Mouse (Mus musculus): ENCODE data around the gene Tex26. TPM values are rescaled to one million over a fixed set of nuclear protein-coding genes. Genes with fewer than 3 reads are reported as not detected.

The Tex26 gene
- polyA plus RNA-seq, 1 experiment from 2014 or later = 0.13 TPM

- WGBS (ENCODE audit: insufficient replicate concordance) = 65% methylated on average over 12 of the region's 12 CpGs
- Histone ChIP-seq H3K36me3 (no peaks in the 10 kb centered on the region), H3K27ac (no peak overlapping the region), H3K9me3 (replicated peaks) (no peaks in the 10 kb centered on the region), H3K27me3 (replicated peaks) (no peaks in the 10 kb centered on the region; the same call in 1 of the 2 replicates), H3K9ac (no peak overlapping the region), H3K4me1 (no peaks in the 10 kb centered on the region), H3K4me3 (no peak overlapping the region), H3K4me2 (no peak overlapping the region)
- no peak for ATAC-seq
Measured at GRCm38 (mm10) chr5:149496401-149497066, 57.1 kb downstream of the Tex26 start.

DNA sequence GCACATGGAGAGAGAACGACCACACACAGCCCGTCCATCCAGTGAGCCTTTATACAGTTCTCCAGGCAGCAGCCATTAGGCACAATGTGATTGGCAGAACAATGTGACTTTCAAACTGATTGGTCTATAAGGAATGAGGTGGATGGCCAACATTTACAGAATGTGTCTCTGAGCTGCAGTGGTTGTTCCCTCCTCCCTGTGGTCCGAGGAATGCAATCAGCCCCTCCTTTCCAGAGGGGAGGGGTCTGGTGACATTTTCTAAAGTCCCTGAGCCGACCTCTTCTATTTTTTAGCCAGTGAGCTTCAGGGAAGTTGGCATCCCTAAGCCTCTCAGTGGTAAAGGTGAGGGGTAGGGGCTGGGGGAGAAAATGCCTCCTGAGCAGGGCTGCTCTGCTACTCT, 60.5 kb downstream of the Tex26 start:
- 55% methylated on average over 4 of the region's 4 CpGs for WGBS (ENCODE audit: insufficient replicate concordance)
- no peak overlapping the region for H3K27ac ChIP-seq

GRCm38 (mm10) chr5:149503423-149504175, 64.1 kb downstream of the Tex26 start:
- no peak overlapping the region for H3K4me2 ChIP-seq
- H3K9me3 ChIP-seq (replicated peaks) = no peaks in the 10 kb centered on the region
- no peak overlapping the region for H3K9ac ChIP-seq
- 77% methylated on average over 23 of the region's 23 CpGs for WGBS (ENCODE audit: insufficient replicate concordance)
- H3K4me3 ChIP-seq = no peak overlapping the region
- ATAC-seq = no peak
- no peaks in the 10 kb centered on the region for H3K4me1 ChIP-seq
- H3K36me3 ChIP-seq = no peaks in the 10 kb centered on the region
- no peaks in the 10 kb centered on the region for H3K27me3 ChIP-seq (replicated peaks)
- H3K27ac ChIP-seq = no peak overlapping the region

More for the DNA sequence above, 60.5 kb downstream of the Tex26 start:
- no peaks in the 10 kb centered on the region for H3K4me1 ChIP-seq
- H3K9ac ChIP-seq = no peak overlapping the region
- H3K36me3 ChIP-seq = no peaks in the 10 kb centered on the region
- H3K27me3 ChIP-seq (replicated peaks) = no peaks in the 10 kb centered on the region; the same call in 1 of the 2 replicates
- H3K9me3 ChIP-seq (replicated peaks) = no peaks in the 10 kb centered on the region
- no peak for ATAC-seq
- H3K4me3 ChIP-seq = no peak overlapping the region
- H3K4me2 ChIP-seq = no peak overlapping the region

DNA sequence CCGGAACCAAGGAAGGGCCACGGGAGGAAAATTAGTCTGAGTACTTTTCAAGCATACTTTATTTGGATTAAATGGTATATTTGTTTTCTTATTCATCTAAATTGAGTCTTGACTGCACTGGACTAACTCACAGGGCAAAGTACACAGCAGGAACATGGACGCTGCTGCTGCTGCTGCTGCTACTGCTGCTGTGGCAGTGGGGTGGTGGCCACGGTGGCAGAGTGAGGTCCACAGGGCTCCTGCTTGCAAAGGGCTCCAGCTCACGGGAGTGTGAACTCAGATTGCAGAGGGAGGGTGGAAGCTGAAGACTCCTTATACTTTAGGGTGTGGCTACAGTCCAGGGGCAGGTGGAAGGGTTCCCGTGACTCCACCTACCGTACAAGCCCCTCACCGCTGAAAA, 65.5 kb downstream of the Tex26 start:
- no peak overlapping the region for H3K27ac ChIP-seq
- no peak overlapping the region for H3K4me2 ChIP-seq
- 70% methylated on average over 8 of the region's 8 CpGs for WGBS (ENCODE audit: insufficient replicate concordance)
- ATAC-seq = no peak
- no peak overlapping the region for H3K9ac ChIP-seq
- H3K4me3 ChIP-seq = no peak overlapping the region
- H3K27me3 ChIP-seq (replicated peaks) = no peaks in the 10 kb centered on the region
- no peaks in the 10 kb centered on the region for H3K4me1 ChIP-seq
- H3K36me3 ChIP-seq = no peaks in the 10 kb centered on the region
- H3K9me3 ChIP-seq (replicated peaks) = no peaks in the 10 kb centered on the region

DNA sequence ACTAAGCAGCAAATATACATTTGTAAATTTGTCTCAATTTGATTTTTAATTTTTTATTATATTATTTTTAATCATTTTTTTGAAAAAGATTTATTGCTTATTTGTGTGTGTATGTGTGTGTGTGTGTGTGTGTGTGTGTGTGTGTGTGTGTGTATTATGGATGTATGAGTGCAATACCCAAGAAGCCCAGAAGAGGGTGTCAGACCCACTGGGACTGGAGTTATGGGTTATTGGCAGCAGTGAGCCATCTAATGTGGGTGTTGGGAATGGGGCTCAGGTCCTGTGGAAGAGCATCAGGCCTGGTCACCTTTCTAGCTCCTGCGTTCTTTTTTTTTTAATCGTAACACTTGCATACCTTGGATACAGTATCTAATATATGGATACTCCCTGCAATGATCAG, 66.6 kb downstream of the Tex26 start:
- no peak overlapping the region for H3K27ac ChIP-seq
- H3K4me3 ChIP-seq = no peak overlapping the region
- no peaks in the 10 kb centered on the region for H3K4me1 ChIP-seq
- H3K4me2 ChIP-seq = no peak overlapping the region
- 92% methylated on average over 2 of the region's 2 CpGs for WGBS (ENCODE audit: insufficient replicate concordance)
- H3K27me3 ChIP-seq (replicated peaks) = no peaks in the 10 kb centered on the region
- no peak for ATAC-seq
- no peaks in the 10 kb centered on the region for H3K9me3 ChIP-seq (replicated peaks)
- no peaks in the 10 kb centered on the region for H3K36me3 ChIP-seq
- no peak overlapping the region for H3K9ac ChIP-seq

- Histone ChIP-seq H3K9ac (no peak overlapping the region), H3K9me3 (replicated peaks) (no peaks in the 10 kb centered on the region), H3K4me3 (no peak overlapping the region), H3K4me1 (no peaks in the 10 kb centered on the region), H3K27me3 (replicated peaks) (no peaks in the 10 kb centered on the region), H3K4me2 (no peak overlapping the region), H3K27ac (no peak overlapping the region), H3K36me3 (no peaks in the 10 kb centered on the region)
- ATAC-seq = no peak
- 53% methylated on average over 20 of the region's 20 CpGs for WGBS (ENCODE audit: insufficient replicate concordance)
Measured at GRCm38 (mm10) chr5:149508094-149509029, 68.9 kb downstream of the Tex26 start.

- Histone ChIP-seq H3K9me3 (replicated peaks) (no peaks in the 10 kb centered on the region), H3K36me3 (no peaks in the 10 kb centered on the region), H3K4me1 (no peaks in the 10 kb centered on the region), H3K4me2 (no peak overlapping the region), H3K27ac (no peak overlapping the region), H3K27me3 (replicated peaks) (no peaks in the 10 kb centered on the region), H3K4me3 (no peak overlapping the region), H3K9ac (no peak overlapping the region)
- ATAC-seq = no peak
- 76% methylated on average over 13 of the region's 13 CpGs for WGBS (ENCODE audit: insufficient replicate concordance)
Measured at GRCm38 (mm10) chr5:149510323-149510722, 70.9 kb downstream of the Tex26 start.

DNA sequence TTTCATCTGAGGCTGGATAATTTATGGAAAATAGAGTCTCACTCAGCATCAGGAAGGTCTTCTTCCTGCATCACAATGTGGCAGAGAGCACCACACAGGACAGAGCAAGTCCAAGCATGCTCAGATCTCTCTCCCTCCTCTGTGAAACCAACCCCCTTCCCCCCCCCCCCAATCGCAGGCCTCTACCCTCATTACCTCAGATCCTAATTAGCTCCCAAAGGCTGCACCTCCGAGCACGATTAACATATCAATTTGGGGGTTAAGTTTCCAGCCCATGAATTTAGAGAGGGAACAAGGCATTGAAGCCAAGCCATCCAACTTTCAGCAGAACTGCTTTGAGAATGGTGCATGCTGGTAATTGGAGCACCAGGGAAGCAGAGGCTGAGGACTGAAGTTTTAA, 73.2 kb downstream of the Tex26 start:
- Histone ChIP-seq H3K9ac (no peak overlapping the region), H3K4me1 (no peaks in the 10 kb centered on the region), H3K4me3 (no peak overlapping the region), H3K36me3 (no peaks in the 10 kb centered on the region), H3K4me2 (no peak overlapping the region), H3K9me3 (replicated peaks) (no peaks in the 10 kb centered on the region), H3K27me3 (replicated peaks) (no peaks in the 10 kb centered on the region), H3K27ac (no peak overlapping the region)
- no peak for ATAC-seq
- WGBS (ENCODE audit: insufficient replicate concordance) = 58% methylated on average over 3 of the region's 3 CpGs

DNA sequence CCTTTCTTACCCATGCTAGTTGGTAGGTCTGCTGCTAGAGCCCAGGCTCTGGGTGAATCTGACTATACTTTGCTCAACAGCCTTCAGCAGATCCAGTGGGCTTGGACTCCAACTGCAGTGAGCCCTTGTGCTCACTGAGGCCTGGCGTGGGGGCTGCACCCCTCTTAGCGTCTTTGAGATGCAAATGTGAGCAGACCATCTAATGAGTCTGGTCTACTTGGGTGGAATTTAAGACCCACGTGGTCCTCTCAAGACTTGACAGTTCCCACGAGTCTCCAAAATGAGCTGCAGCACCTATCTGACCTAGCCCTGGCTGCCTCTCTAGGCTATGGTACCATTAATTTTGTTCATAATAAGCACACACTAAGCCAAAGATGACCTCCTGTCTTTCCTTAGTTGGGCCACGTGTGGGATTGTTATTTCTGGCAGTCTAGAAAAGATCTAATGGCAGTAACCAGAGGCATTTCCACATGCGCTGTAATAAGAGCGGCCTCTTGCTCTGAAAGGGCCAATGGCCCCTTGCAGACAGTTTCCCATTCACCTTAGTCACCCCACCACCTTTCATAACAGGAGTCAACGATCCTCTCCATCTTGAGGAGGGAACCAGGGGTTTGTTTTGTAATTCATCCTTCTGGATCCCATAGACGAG, 74.1 kb downstream of the Tex26 start:
- Histone ChIP-seq H3K36me3 (no peaks in the 10 kb centered on the region), H3K4me2 (no peak overlapping the region), H3K27me3 (replicated peaks) (no peaks in the 10 kb centered on the region), H3K4me1 (no peaks in the 10 kb centered on the region), H3K27ac (no peak overlapping the region), H3K4me3 (no peak overlapping the region), H3K9ac (no peak overlapping the region), H3K9me3 (replicated peaks) (no peaks in the 10 kb centered on the region)
- WGBS (ENCODE audit: insufficient replicate concordance) = 53% methylated on average over 9 of the region's 9 CpGs
- no peak for ATAC-seq

- no peaks in the 10 kb centered on the region for H3K36me3 ChIP-seq
- no peaks in the 10 kb centered on the region for H3K9me3 ChIP-seq (replicated peaks)
- no peak overlapping the region for H3K4me3 ChIP-seq
- H3K27me3 ChIP-seq (replicated peaks) = no peaks in the 10 kb centered on the region
- H3K4me1 ChIP-seq = no peaks in the 10 kb centered on the region
- no peak overlapping the region for H3K27ac ChIP-seq
- no peak overlapping the region for H3K4me2 ChIP-seq
- no peak overlapping the region for H3K9ac ChIP-seq
- ATAC-seq = no peak
- 35% methylated on average over 14 of the region's 14 CpGs for WGBS (ENCODE audit: insufficient replicate concordance)
Measured at GRCm38 (mm10) chr5:149514087-149514671, 74.7 kb downstream of the Tex26 start.

GRCm38 (mm10) chr5:149514890-149515289, 75.4 kb downstream of the Tex26 start:
- ATAC-seq = 0 out of 2 replicates have a peak, but pooled peaks have one; percentile 30
- Histone ChIP-seq H3K9ac (no peak overlapping the region), H3K4me2 (no peak overlapping the region), H3K27me3 (replicated peaks) (no peaks in the 10 kb centered on the region), H3K36me3 (no peaks in the 10 kb centered on the region), H3K4me1 (no peaks in the 10 kb centered on the region), H3K4me3 (no peak overlapping the region), H3K9me3 (replicated peaks) (no peaks in the 10 kb centered on the region), H3K27ac (no peak overlapping the region)
- WGBS (ENCODE audit: insufficient replicate concordance) = 66% methylated on average over 2 of the region's 3 CpGs
